Mouse (Mus musculus) midbrain, embryonic 15.5 days (tissue): ENCODE measurements around the gene Rpl27a. TPM values are rescaled to one million over a fixed set of nuclear protein-coding genes. Genes with fewer than 3 reads are reported as not detected.

Experiments
- microRNA-seq: library from miRNA; unstranded; fragments of <30 nt; microRNA quantifications from one replicate; pipeline ENCODE4, GENCODE M21; 2016
- polyA plus RNA-seq: library from polyadenylated mRNA; unstranded; fragments of >200 nt; fragmentation: Nextera tagmentation; extraction: Ambion mirVana; gene quantifications from 2 replicates; pipeline ENCODE4 v1.2.1, GENCODE M21; 2015

The Rpl27a gene
- polyA plus RNA-seq, 1 experiment from 2014 or later = 64.4 TPM

Small RNA genes within 50 kb of the gene (microRNA-seq; reads per million reads assigned to microRNA genes)
- 0.92 reads per million for gene Gm47284

Other genes with a start within 250 kb of the Rpl27a start
- gene Stk33, start 80.1 kb upstream of the Rpl27a start, polyA plus RNA-seq = 7.8 and 8.4 TPM in 2 replicates
- gene Trim66, start 11.0 kb upstream of the Rpl27a start, polyA plus RNA-seq = 0.92 and 1.1 TPM in 2 replicates
- gene St5, start 184.5 kb downstream of the Rpl27a start, polyA plus RNA-seq = 19.4 and 19.7 TPM in 2 replicates
- 13.1 and 16.1 TPM in 2 replicates for gene Akip1, start 184.5 kb downstream of the Rpl27a start, polyA plus RNA-seq
- gene BC051019, start 204.7 kb downstream of the Rpl27a start, polyA plus RNA-seq = 0.20 and 0.23 TPM in 2 replicates
- gene Ascl3, start 212.6 kb downstream of the Rpl27a start, polyA plus RNA-seq = 0.26 and 0.34 TPM in 2 replicates
- 116 and 121 TPM in 2 replicates for gene Tmem9b, start 233.7 kb downstream of the Rpl27a start, polyA plus RNA-seq